Mouse (Mus musculus) adrenal gland, postnatal 10 days (tissue): ENCODE measurements at regions not wholly inside any gene's neighbourhood (a gene's known extent, or its start where the extent isn't known, plus 50 kb on each side); places are given as distances from the start of the nearest gene placed in this dataset.
"Not testable (repeated sequence)": the region's sequence is repeated elsewhere in the genome, so short reads cannot be mapped to it uniquely, and the experiment has no call there.

Source experiments
- DNase-seq: peaks from one replicate; pipeline ENCODE4 v3.0.0; 2021; ENCODE audit warnings: mixed read lengths

GRCm38 (mm10) chrX:104931153-104931706, 74.2 kb upstream of the Magee2 start:
- no peak for DNase-seq

- DNase-seq, result no peak
Measured at GRCm38 (mm10) chrX:104951587-104951986, 94.5 kb upstream of the Magee2 start.

DNA sequence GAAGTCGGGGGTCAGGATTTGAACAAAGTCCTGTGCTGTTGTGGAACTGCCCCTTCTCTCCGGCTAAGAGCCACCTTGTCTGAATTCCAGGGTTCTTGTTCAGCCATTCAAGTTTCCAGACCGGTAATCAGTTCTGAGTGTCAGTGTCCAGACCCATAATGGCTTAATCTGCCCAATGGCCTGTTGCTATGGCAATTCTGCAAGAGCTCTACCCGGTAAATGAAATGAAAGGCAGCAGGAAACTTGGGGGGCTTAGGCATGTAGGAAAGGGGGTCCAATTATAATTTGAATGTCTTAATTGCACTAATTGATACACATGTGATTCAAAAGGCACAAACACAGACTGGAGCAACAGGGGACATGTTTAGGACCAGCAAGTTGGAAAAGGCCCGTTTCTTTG, 95.7 kb upstream of the Magee2 start:
- not testable (repeated sequence) for DNase-seq

DNA sequence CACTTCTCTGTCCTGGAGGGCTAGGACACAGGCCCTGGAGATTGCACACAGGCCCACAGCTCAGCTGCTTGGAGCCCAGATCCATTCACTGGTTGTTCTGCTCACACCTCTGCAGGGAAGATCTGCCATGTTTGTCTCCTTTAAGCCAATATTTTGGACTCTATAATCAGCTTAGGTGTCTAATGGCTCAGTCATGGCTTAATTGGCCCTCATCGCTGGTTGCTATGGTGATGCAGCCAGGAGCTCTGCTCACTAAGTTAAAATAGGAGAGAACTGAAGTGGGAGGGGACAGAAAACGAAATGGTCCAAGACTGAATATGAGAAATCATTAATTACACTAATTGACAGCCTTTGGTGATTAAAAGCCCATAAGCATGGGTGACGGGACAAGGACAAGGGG, 96.3 kb upstream of the Magee2 start:
- DNase-seq, result not testable (repeated sequence)

GRCm38 (mm10) chrX:104978432-104978831, 101.1 kb upstream of the Pbdc1 start:
- no peak for DNase-seq

- no peak for DNase-seq
Measured at GRCm38 (mm10) chrX:105003260-105003659, 76.3 kb upstream of the Pbdc1 start.

GRCm38 (mm10) chrX:105006445-105006844, 73.1 kb upstream of the Pbdc1 start:
- peak; percentile 7 for DNase-seq
